Mouse (Mus musculus): ENCODE data around the gene Kdm6b. TPM values are rescaled to one million over a fixed set of nuclear protein-coding genes. Genes with fewer than 3 reads are reported as not detected.

Kdm6b gene
- polyA plus RNA-seq, 1 experiment from 2014 or later, result 43.4 TPM

- Histone ChIP-seq H3K9me3 (no peaks in the 10 kb centered on the region), H3K9ac (no peak overlapping the region), H3K27me3 (no peaks in the 10 kb centered on the region), H3K27ac (no peak overlapping the region), H3K4me1 (peaks cover 16% of the 10 kb centered on the region), H3K4me3 (no peak overlapping the region), H3K4me2 (replicated peaks) (no peak overlapping the region), H3K36me3 (no peaks in the 10 kb centered on the region)
- ATAC-seq (ENCODE audit: insufficient number of reproducible peaks, insufficient read depth, low FRiP score, low TSS enrichment), result no peak
- WGBS, result 86% methylated on average over 15 of the region's 15 CpGs
These were observed 17.2 kb upstream of the Kdm6b start for GRCm38 (mm10) chr11:69430631-69431030.

- no peak overlapping the region for H3K4me2 ChIP-seq (replicated peaks)
- H3K9ac ChIP-seq, result no peak overlapping the region
- WGBS, result 49% methylated on average over 2 of the region's 2 CpGs
These were observed 15.8 kb upstream of the Kdm6b start for GRCm38 (mm10) chr11:69429313-69429712.

GRCm38 (mm10) chr11:69428751-69429150 lies 15.3 kb upstream of the Kdm6b start:
- no peaks in the 10 kb centered on the region for H3K9me3 ChIP-seq
- H3K36me3 ChIP-seq, result no peaks in the 10 kb centered on the region
- no peaks in the 10 kb centered on the region for H3K27me3 ChIP-seq
- WGBS, result 25% methylated on average over 4 of the region's 4 CpGs
- ATAC-seq (ENCODE audit: insufficient number of reproducible peaks, insufficient read depth, low FRiP score, low TSS enrichment), result no peak
- H3K27ac ChIP-seq, result peak overlapping the region; percentile 50; the same call in 1 of the 2 replicates
- H3K4me1 ChIP-seq, result peaks cover 16% of the 10 kb centered on the region
- no peak overlapping the region for H3K4me3 ChIP-seq
- H3K9ac ChIP-seq, result no peak overlapping the region
- no peak overlapping the region for H3K4me2 ChIP-seq (replicated peaks)

More at GRCm38 (mm10) chr11:69429313-69429712, 15.8 kb upstream of the Kdm6b start:
- no peak for ATAC-seq (ENCODE audit: insufficient number of reproducible peaks, insufficient read depth, low FRiP score, low TSS enrichment)
- Histone ChIP-seq H3K9me3 (no peaks in the 10 kb centered on the region), H3K27me3 (no peaks in the 10 kb centered on the region), H3K4me1 (peaks cover 16% of the 10 kb centered on the region), H3K27ac (peak overlapping the region; percentile 50; the same call in 1 of the 2 replicates), H3K4me3 (no peak overlapping the region), H3K36me3 (no peaks in the 10 kb centered on the region)

GRCm38 (mm10) chr11:69426246-69426645 lies 12.8 kb upstream of the Kdm6b start:
- no peaks in the 10 kb centered on the region for H3K36me3 ChIP-seq
- H3K9me3 ChIP-seq, result no peaks in the 10 kb centered on the region
- no peak overlapping the region for H3K4me2 ChIP-seq (replicated peaks)
- peaks cover 18% of the 10 kb centered on the region for H3K4me1 ChIP-seq
- H3K9ac ChIP-seq, result no peak overlapping the region
- no peak overlapping the region for H3K27ac ChIP-seq
- no peak for ATAC-seq (ENCODE audit: insufficient number of reproducible peaks, insufficient read depth, low FRiP score, low TSS enrichment)
- 71% methylated on average over 2 of the region's 2 CpGs for WGBS
- H3K27me3 ChIP-seq, result peaks cover 20% of the 10 kb centered on the region
- H3K4me3 ChIP-seq, result no peak overlapping the region

GRCm38 (mm10) chr11:69423885-69424284 lies 10.4 kb upstream of the Kdm6b start:
- H3K9me3 ChIP-seq, result no peaks in the 10 kb centered on the region
- H3K36me3 ChIP-seq, result no peaks in the 10 kb centered on the region
- no peak overlapping the region for H3K27ac ChIP-seq
- peaks cover 28% of the 10 kb centered on the region for H3K27me3 ChIP-seq
- ATAC-seq (ENCODE audit: insufficient number of reproducible peaks, insufficient read depth, low FRiP score, low TSS enrichment), result no peak
- no peak overlapping the region for H3K4me2 ChIP-seq (replicated peaks)
- 72% methylated on average over 6 of the region's 6 CpGs for WGBS
- H3K4me3 ChIP-seq, result no peak overlapping the region
- H3K9ac ChIP-seq, result no peak overlapping the region
- peaks cover 26% of the 10 kb centered on the region for H3K4me1 ChIP-seq

- H3K27me3 ChIP-seq, result peaks cover 28% of the 10 kb centered on the region
- ATAC-seq (ENCODE audit: insufficient number of reproducible peaks, insufficient read depth, low FRiP score, low TSS enrichment), result no peak
- peaks cover 22% of the 10 kb centered on the region for H3K4me1 ChIP-seq
- no peak overlapping the region for H3K4me2 ChIP-seq (replicated peaks)
- WGBS, result 86% methylated on average over 10 of the region's 10 CpGs
- no peaks in the 10 kb centered on the region for H3K9me3 ChIP-seq
- no peak overlapping the region for H3K9ac ChIP-seq
- no peaks in the 10 kb centered on the region for H3K36me3 ChIP-seq
- H3K27ac ChIP-seq, result no peak overlapping the region
- H3K4me3 ChIP-seq, result no peak overlapping the region
These were observed 9.4 kb upstream of the Kdm6b start for GRCm38 (mm10) chr11:69422842-69423241.

- Histone ChIP-seq H3K27me3 (peaks cover 28% of the 10 kb centered on the region), H3K36me3 (no peaks in the 10 kb centered on the region), H3K4me3 (peak overlapping the region; percentile 8; the same call in 1 of the 2 replicates), H3K9me3 (no peaks in the 10 kb centered on the region), H3K27ac (no peak overlapping the region), H3K9ac (0 out of 2 replicates have a peak overlapping the region, but pooled peaks have one; percentile 25), H3K4me1 (peaks cover 31% of the 10 kb centered on the region), H3K4me2 (replicated peaks) (peak overlapping the region; percentile 14; the same call in 1 of the 2 replicates)
- WGBS, result 11% methylated on average over 25 of the region's 25 CpGs
- no peak for ATAC-seq (ENCODE audit: insufficient number of reproducible peaks, insufficient read depth, low FRiP score, low TSS enrichment)
These were observed 7.9 kb upstream of the Kdm6b start for GRCm38 (mm10) chr11:69421131-69421977.

GRCm38 (mm10) chr11:69420554-69421000 lies 7.1 kb upstream of the Kdm6b start:
- WGBS, result 7% methylated on average over 10 of the region's 10 CpGs
- Histone ChIP-seq H3K4me2 (replicated peaks) (peak overlapping the region; percentile 98), H3K4me3 (peak overlapping the region; percentile 84), H3K27me3 (peaks cover 28% of the 10 kb centered on the region), H3K9ac (peak overlapping the region; percentile 37; the same call in 1 of the 2 replicates), H3K9me3 (no peaks in the 10 kb centered on the region), H3K27ac (no peak overlapping the region), H3K36me3 (no peaks in the 10 kb centered on the region), H3K4me1 (peaks cover 31% of the 10 kb centered on the region)
- ATAC-seq (ENCODE audit: insufficient number of reproducible peaks, insufficient read depth, low FRiP score, low TSS enrichment), result no peak

- Histone ChIP-seq H3K9me3 (no peaks in the 10 kb centered on the region), H3K36me3 (no peaks in the 10 kb centered on the region), H3K4me3 (peak overlapping the region; percentile 84), H3K27ac (peak overlapping the region; percentile 99; the same call in 1 of the 2 replicates), H3K4me1 (peaks cover 33% of the 10 kb centered on the region), H3K9ac (peak overlapping the region; percentile 37; the same call in 1 of the 2 replicates), H3K4me2 (replicated peaks) (peak overlapping the region; percentile 98), H3K27me3 (peaks cover 28% of the 10 kb centered on the region)
- WGBS, result under 1% methylated on average over 31 of the region's 31 CpGs
- no peak for ATAC-seq (ENCODE audit: insufficient number of reproducible peaks, insufficient read depth, low FRiP score, low TSS enrichment)
These were observed 6.5 kb upstream of the Kdm6b start for GRCm38 (mm10) chr11:69419813-69420553.

GRCm38 (mm10) chr11:69419443-69419812 lies 6.0 kb upstream of the Kdm6b start:
- under 1% methylated on average over 19 of the region's 19 CpGs for WGBS
- peaks cover 39% of the 10 kb centered on the region for H3K4me1 ChIP-seq

GRCm38 (mm10) chr11:69418481-69419442 lies 5.3 kb upstream of the Kdm6b start:
- H3K27me3 ChIP-seq, result peaks cover 28% of the 10 kb centered on the region
- H3K4me1 ChIP-seq, result peaks cover 45% of the 10 kb centered on the region
- H3K4me3 ChIP-seq, result peak overlapping the region; percentile 84
- under 1% methylated on average over 45 of the region's 45 CpGs for WGBS
- peak overlapping the region; percentile 55 for H3K9ac ChIP-seq
- no peaks in the 10 kb centered on the region for H3K36me3 ChIP-seq
- ATAC-seq (ENCODE audit: insufficient number of reproducible peaks, insufficient read depth, low FRiP score, low TSS enrichment), result peak; percentile 89
- peak overlapping the region; percentile 99 for H3K27ac ChIP-seq
- H3K4me2 ChIP-seq (replicated peaks), result peak overlapping the region; percentile 98
- no peaks in the 10 kb centered on the region for H3K9me3 ChIP-seq

More at GRCm38 (mm10) chr11:69419443-69419812, 6.0 kb upstream of the Kdm6b start:
- peak overlapping the region; percentile 99 for H3K27ac ChIP-seq
- no peaks in the 10 kb centered on the region for H3K9me3 ChIP-seq
- ATAC-seq (ENCODE audit: insufficient number of reproducible peaks, insufficient read depth, low FRiP score, low TSS enrichment), result no peak
- peak overlapping the region; percentile 84 for H3K4me3 ChIP-seq
- peaks cover 28% of the 10 kb centered on the region for H3K27me3 ChIP-seq
- peak overlapping the region; percentile 37 for H3K9ac ChIP-seq
- no peaks in the 10 kb centered on the region for H3K36me3 ChIP-seq
- H3K4me2 ChIP-seq (replicated peaks), result peak overlapping the region; percentile 98

Measured in embryonic facial prominence, embryonic 12.5 days (tissue).